Mouse (Mus musculus): ENCODE results near the gene Psd.

DNA sequence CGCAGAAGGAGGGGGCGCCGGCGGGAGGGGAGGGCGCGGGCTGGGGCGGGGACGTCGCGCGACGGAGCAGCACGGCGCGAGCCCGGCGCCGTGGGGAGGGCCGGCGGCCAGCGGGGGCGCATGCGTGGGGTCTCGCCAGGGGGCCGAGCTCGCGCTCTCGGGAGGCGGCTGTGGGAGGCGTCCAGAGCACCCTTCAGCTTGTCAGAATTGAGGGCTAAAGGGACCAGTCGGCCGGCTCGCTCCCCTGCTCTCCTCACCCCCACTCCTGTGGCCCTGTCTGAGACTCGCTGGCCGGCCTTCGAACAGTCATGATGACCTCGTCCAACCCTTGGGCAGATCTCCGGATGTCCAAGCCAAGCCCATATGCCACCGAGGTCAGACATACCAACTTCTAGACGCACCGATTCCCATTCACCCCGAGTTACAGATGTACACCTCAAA is 8.9 kb downstream of the Psd start:
- no peak for TF ChIP-seq POLR2A (IDR thresholded peaks at IDR 0.05; ENCODE audit: control insufficient read depth, low read depth, low read length)
- no peak for TF ChIP-seq CTCF (IDR thresholded peaks at IDR 0.05; ENCODE audit: control insufficient read depth, insufficient read depth, insufficient replicate concordance, low read depth, low read length)
